Mouse (Mus musculus) thymus, adult 2 months (tissue): Measurements from ENCODE around the gene Prr12.

Source experiments
- CTCF ChIP-seq: fragments of 200-500 bp; IDR thresholded peaks from 2 replicates; pipeline ENCODE4 v1.5.1; 2012; ENCODE audit warnings: mild to moderate bottlenecking, control low read depth, low read length, moderate library complexity, borderline replicate concordance; ENCODE audit not compliant: control insufficient read depth, poor library complexity, insufficient read depth; ENCODE audit errors: extremely low read depth
- POLR2A ChIP-seq: fragments of 200-500 bp; IDR thresholded peaks from 2 replicates; pipeline ENCODE4 v1.6.1; 2012; ENCODE audit warnings: mild to moderate bottlenecking, low read length, control low read depth, moderate library complexity; ENCODE audit not compliant: control insufficient read depth, poor library complexity, insufficient read depth; ENCODE audit errors: extremely low read depth

DNA sequence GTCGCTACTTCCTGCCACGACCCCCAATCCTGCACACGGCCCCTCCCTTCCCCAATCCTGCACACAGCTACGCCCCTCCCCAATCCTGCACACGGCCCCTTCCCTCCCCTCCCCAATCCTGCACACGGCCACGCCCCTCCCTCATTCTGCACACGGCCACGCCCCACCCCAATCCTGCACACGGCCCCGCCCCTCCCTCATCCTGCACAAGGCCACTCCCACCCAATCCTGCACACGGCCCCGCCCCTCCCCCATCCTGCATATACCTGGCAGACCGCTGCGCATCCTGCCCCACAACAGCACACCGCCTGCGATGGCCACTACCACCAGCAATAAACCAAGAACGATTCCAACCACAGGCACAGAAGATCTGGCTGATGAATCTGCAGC, 40.8 kb upstream of the Prr12 start:
- TF ChIP-seq POLR2A (no peak), CTCF (no peak)
